Mouse (Mus musculus) MEL (cell line): ENCODE measurements around the gene Mdc1.

Experiments used
- CTCF ChIP-seq, 3 experiments: IDR thresholded peaks in 2 of 3; conservative IDR thresholded peaks in 1 of 3; 2 replicates each; pipeline ENCODE4 v1.5.1; 2011 to 2012; ENCODE audit warnings: low read length in 3 of 3, low read depth in 2 of 3, mild to moderate bottlenecking in 2 of 3, improper control_type of control experiment in 1 of 3, inconsistent platforms in 1 of 3, mixed read lengths in 1 of 3, moderate library complexity in 1 of 3; ENCODE audit not compliant: control insufficient read depth in 1 of 3, insufficient read depth in 1 of 3, poor library complexity in 1 of 3, severe bottlenecking in 1 of 3
- POLR2A ChIP-seq, 2 experiments: IDR thresholded peaks; 2 replicates each; pipeline ENCODE4 v1.6.1; 2011 to 2012; ENCODE audit warnings: low read length in 2 of 2, mild to moderate bottlenecking in 2 of 2, control low read depth in 1 of 2, improper control_type of control experiment in 1 of 2, low read depth in 1 of 2, moderate library complexity in 1 of 2; ENCODE audit not compliant: control insufficient read depth in 1 of 2, insufficient read depth in 1 of 2, poor library complexity in 1 of 2

DNA sequence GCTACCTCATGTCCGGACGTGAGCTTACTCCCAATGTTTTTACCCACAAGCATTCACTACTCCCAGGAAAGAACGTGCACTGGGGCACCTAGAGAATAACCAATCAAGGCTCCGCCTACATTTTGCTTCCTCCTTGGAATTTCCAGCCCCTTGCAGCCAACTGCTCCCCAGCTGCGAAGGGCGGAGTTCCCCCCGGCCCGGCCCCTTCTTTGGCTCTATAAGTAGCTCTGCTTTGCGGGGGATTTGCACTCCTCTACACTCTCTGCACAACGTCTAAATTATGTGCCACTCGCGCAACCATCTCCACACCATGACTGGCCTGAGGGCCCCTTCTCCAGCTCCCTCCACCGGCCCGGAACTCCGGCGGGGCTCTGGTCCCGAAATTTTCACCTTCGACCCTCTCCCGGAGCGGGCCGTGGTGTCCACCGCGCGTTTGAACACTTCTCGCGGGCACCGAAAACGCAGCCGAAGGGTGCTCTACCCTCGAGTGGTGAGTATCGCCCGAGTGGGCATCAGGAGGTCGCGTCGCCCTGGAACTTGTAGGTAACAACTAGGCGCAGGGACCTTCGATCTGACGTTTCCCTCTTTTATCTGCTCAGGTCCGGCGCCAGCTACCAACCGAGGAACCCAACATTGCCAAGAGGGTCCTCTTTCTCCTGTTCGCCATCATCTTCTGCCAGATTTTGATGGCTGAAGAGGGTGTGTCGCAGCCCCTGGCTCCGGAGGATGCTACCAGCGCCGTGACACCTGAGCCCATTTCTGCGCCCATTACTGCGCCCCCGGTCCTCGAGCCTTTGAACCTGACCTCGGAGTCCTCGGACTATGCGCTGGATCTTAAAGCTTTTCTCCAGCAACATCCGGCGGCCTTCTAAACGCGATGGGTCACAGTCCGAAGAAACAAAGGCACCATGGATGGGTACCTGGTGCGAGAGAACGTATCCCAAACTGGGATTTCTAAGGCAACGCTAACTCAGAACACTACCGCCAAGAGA is 19.6 kb upstream of the Mdc1 start, which contains the start of gene Ier3:
- TF ChIP-seq POLR2A (IDR thresholded peaks at IDR 0.05; ENCODE audit: control insufficient read depth in 1 of 2, insufficient read depth in 1 of 2, low read depth in 1 of 2, low read length in 2 of 2, poor library complexity in 1 of 2) (peak; percentile 94 to 100; a peak in 3 of 4 replicates), CTCF (IDR thresholded peaks at IDR 0.05 in 2 of 3, conservative IDR thresholded peaks at IDR 0.05 in 1 of 3; ENCODE audit: control insufficient read depth in 1 of 3, insufficient read depth in 1 of 3, low read depth in 2 of 3, low read length in 3 of 3, poor library complexity in 1 of 3, severe bottlenecking in 1 of 3) (no peak)
